Mouse (Mus musculus): ENCODE measurements around the gene Hist1h2ag.

The Hist1h2ag gene

DNA sequence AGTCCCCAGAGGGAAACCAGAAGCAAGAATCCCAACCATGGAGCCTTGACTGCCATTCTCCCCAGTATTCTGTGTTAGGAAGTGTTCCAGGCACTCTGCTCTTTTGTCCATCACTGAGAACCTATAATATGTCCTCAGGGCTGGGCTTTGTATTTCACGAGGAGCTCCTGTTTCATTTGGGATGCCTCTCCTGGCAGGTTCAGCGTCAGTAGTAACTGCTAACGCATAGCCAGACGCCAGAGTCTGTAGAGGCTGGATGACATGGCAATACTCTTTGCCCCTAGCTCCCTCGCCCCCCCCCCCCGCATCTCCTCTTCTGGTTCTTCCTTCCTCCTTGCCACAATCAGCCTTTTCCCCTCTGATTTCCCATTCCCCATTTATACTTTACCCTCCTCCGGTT lies 33.1 kb downstream of the Hist1h2ag start, which contains the start of gene Prss16:
TSS of gene Prss16 (minus strand) at position 101 of the 400 bp plus-strand sequence.
- DNase-seq (ENCODE audit: low spot score in 2 of 2): no peak

GRCm38 (mm10) chr13:22008707-22009106 lies 34.0 kb downstream of the Hist1h2ag start:
- DNase-seq (ENCODE audit: low spot score in 2 of 2): no peak

DNA sequence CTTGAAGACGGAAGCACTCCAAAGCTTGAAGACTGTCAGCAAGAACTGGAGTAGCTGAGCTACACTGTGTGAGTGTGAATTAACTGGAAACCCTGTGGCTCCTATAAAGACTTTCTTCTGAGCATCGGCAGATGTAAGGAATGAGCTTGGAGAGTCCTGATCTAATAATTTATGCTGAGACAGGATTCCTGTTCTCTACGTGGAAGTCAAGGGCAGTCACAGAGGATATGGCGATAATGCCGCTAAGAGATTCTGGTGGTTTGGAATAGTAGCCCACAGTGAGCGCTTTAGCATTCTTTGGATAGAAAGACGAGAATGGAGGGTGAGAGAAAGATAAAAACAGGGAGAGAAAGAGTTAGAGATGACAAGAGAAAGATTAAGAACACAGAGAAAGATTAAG lies 34.9 kb downstream of the Hist1h2ag start:
- no peak for DNase-seq (ENCODE audit: low spot score in 2 of 2)

DNA sequence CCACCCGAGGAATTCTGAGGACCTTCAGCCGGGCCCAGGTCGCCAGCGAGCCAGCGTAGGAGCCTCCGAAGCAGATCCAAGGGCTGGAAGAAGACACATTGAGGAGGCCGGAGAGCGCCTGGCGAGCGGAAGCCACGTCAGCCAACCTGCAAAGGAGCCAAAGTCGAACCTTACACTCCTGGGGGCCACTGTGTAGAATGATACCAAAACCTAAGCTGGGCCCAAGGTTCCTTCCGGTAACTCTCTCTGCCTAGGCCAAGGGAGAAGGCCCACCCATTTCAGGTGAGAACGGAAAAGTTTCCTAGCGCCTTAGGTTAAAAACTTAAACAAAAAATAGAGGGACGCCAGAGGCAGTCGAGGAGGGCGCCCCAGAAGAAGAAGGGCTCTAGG lies 35.6 kb downstream of the Hist1h2ag start:
- no peak for DNase-seq (ENCODE audit: low spot score in 2 of 2)

DNA sequence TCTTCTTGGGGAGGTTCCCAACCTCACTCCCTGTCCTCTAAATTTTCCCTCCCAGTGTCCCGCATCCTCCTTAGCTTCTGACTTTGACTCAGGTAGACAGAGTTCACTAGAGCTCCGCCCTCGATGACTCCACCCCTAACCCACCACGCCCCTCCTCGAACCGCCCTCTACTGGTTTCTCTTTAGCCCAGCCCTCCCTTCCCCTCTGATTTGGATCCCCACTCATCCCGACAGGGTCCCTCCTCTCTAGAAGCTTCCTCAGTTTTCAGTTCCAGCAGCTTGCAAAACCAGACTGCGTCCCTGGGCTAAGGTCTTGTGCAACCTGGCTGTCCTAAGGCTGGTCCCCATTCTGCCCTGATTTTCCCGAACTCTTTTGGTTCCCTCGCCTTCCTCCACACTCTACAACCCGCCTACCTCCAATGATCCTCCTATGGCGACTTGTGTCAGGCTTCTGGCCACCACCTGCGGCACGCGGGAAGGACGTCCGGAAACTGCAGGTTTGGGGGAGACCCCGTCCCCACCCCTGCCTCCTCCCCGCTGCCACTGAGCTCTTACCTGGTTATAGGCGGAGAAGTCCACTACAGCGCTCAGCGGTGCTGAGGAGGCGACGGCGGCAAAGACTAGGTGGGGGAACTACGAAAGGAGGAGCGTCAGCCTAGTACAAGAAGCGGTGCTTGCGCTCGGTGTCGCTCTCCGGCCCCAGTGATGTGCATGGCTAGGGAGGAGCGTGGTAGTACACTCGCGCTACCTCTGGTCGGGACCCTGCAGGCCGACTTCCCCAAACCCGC lies 36.2 kb downstream of the Hist1h2ag start:
- peak; percentile 48 to 51 for DNase-seq (ENCODE audit: low spot score in 2 of 2)

DNA sequence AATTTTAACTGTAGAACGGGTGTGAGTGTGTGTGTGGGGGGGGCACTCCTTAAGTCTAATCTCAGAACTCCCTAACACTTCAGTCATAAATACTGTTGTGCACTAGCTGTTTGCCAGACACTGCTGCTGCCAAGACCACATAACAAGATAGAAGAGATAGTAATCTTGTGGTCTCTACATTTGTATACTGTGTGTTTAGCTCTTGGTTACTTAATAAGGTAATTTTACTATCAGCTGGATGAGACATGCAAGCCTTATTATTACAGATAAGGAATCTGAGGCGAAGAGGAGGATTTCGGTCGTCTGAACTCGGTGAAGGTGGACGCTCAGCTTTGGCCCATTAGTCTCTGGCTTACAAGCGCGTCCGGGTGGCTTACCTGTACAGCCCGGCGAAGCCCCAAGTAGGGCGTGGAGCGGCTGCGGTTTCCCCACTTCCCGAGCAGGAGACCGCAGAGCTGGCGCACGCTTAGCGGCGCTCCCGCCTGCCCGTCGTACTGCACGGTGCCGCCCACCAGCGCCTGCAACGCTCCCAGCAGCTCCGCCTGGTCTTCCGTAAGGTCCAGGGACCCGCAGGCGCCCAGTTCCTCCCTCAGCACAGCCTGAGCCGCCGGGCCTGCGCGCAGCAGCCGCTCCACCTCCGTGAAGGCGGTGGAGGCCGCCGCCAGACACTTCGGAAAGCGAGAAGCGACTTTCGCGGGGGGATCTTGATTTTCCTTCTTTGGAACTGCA lies 37.0 kb downstream of the Hist1h2ag start:
- no peak for DNase-seq (ENCODE audit: low spot score in 2 of 2)

DNA sequence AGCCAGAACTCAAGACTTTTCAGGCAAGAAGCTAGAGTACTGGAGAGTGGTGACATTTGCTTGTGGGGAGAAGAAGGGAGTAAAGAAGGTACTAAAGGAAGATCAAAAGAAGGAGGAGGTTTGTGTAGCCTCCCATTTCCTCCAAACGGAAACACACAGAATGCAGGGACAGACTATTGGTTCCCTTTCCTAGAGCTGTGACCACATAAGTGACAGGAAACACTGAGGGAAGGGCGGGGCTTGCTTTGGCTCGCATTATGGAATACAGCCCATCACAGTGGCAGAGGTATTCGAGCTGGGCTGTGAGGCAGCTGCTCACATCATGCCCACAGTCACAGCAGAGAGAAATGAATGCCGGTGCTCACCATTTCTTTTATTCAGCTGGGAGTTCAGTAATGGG lies 40.9 kb downstream of the Hist1h2ag start:
- DNase-seq (ENCODE audit: low spot score in 2 of 2): no peak

- DNase-seq (ENCODE audit: low spot score in 2 of 2): no peak
These were observed 41.4 kb downstream of the Hist1h2ag start for GRCm38 (mm10) chr13:22001346-22001745.

- DNase-seq (ENCODE audit: low spot score in 2 of 2): no peak
These were observed 43.6 kb downstream of the Hist1h2ag start for GRCm38 (mm10) chr13:21999147-21999546.

GRCm38 (mm10) chr13:21998412-21998811 lies 44.3 kb downstream of the Hist1h2ag start:
- no peak for DNase-seq (ENCODE audit: low spot score in 2 of 2)

- DNase-seq (ENCODE audit: low spot score in 2 of 2): no peak
These were observed 44.9 kb downstream of the Hist1h2ag start for GRCm38 (mm10) chr13:21997821-21998220.

DNA sequence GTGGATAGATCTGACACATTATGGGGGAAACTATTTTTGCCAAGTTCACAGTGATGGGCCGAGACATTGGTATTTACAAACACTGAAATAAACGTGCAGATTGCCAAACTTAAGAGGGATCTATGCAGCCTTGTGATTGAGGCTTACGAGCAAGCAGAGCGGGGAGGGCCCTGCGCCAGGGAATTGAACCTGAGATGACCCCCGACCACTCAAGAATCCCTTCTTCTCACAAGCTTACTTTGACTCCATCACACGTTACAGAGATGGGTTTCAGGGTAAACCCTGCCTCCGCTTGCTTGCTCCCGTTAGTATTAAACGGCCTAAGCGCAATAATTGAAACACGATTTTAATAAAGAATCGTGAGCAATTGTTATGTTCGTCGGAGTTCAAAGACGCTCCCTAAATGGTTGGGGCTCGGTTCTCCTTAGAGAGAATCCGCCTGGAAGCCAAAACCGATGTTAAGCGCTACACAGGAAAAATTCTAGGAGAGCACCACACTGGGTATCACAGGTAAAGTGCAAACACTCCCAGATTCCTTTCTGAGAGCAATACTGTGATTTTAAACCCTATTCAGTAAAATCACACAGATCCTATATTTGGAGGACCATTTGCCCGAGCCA lies 45.4 kb downstream of the Hist1h2ag start:
- no peak for DNase-seq (ENCODE audit: low spot score in 2 of 2)

DNA sequence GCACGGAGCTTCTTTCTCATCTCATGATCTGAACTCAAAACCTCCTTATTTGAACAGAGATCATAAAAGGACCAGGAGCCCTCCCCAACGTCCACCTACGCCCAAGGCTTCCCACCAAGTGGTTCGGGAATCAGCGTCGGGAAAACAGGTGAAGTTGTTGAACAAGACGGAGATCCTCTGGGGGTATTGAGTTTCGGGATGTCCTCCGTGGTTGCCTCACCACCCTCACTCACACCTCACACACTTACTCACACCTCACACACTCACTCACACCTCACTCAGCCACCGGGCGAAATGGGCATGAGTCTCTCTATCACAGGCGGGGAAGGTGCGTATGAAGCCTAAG lies 45.9 kb downstream of the Hist1h2ag start:
- DNase-seq (ENCODE audit: low spot score in 2 of 2): no peak

GRCm38 (mm10) chr13:21996101-21996839 lies 46.5 kb downstream of the Hist1h2ag start:
- no peak for DNase-seq (ENCODE audit: low spot score in 2 of 2)

DNA sequence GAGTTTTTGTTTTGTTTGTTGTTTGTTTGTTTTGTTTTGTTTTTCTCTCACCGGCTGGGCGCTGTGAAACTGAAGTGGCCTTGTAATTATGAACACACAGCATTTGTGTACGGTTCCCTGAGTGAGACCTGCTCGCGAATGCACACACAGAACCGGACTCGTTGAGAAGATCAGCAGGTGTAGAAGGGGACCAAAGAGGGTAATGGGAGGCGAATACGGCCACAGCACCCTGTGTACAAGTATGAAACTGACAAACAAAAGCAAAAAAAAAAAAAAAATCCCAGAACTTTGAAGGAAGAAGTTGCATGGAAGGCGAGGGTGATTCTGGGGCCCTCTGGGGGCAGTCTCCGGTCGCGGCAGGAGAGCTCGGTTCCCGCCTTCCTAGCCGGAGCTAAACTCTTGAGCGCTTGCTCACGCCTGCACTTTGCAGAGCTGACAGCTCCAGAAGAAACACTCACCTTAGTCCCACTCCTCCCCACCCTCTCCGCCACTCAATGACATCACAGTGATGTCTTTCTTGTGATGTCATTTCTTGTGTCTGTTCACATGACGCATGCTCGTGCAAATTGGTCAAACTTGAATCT lies 47.3 kb downstream of the Hist1h2ag start:
- DNase-seq (ENCODE audit: low spot score in 2 of 2): no peak

DNA sequence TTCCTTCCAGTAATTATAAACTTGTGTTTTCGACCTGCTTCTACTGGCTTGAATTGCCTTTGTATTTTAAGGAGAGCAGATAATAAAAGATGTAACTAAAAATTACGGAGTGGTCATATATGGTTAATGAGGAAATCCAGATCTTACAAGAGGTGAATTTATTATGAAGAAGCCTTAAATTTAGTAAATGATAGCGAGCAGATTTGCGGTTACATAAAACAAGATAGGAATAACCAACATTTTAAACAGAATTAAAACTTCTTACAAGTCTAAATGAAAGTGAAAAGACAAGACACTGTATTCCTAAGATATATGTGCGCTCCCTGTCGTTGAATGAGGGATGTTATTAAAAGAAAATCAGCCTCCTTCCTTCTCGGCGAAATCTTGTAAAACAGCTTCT lies 47.8 kb downstream of the Hist1h2ag start:
- no peak for DNase-seq (ENCODE audit: low spot score in 2 of 2)

GRCm38 (mm10) chr13:21993957-21994738 lies 48.6 kb downstream of the Hist1h2ag start:
- no peak for DNase-seq (ENCODE audit: low spot score in 2 of 2)

GRCm38 (mm10) chr13:21992550-21992949 lies 50.2 kb downstream of the Hist1h2ag start:
- DNase-seq (ENCODE audit: low spot score in 2 of 2): no peak

Data from spleen, postnatal 14 days (tissue).